Mouse (Mus musculus) midbrain, postnatal 0 days (tissue): Measurements from ENCODE around the gene Snupn. TPM values are rescaled to one million over a fixed set of nuclear protein-coding genes. Genes with fewer than 3 reads are reported as not detected.

Experiments
- ATAC-seq: fragments of 200-750 bp; cut with Nextera tagmentation; 2 replicates; pipeline ENCODE4 v1.8.0; 2017; ENCODE audit warnings: moderate number of reproducible peaks, mild to moderate bottlenecking, moderate TSS enrichment, moderate library complexity; ENCODE audit not compliant: low FRiP score
- DNase-seq: peaks from one replicate; pipeline ENCODE4 v3.0.0-alpha.2; 2015; ENCODE audit warnings: low spot score
- H3K27ac ChIP-seq: fragments of 300-500 bp; sonication (generic); 2 replicates; pipeline ENCODE4 v1.5.1; 2014; ENCODE audit warnings: low read depth, mild to moderate bottlenecking, low read length, mixed read lengths
- H3K27me3 ChIP-seq: fragments of 300-500 bp; sonication (generic); 2 replicates; pipeline ENCODE4 v1.6.1; 2014; ENCODE audit warnings: low read length, control low read depth, mixed read lengths; ENCODE audit not compliant: insufficient read depth
- H3K36me3 ChIP-seq: fragments of 300-500 bp; sonication (generic); 2 replicates; pipeline ENCODE4 v1.6.1; 2014; ENCODE audit warnings: low read length, control low read depth, mixed read lengths; ENCODE audit not compliant: insufficient read depth
- H3K4me1 ChIP-seq: fragments of 300-500 bp; sonication (generic); 2 replicates; pipeline ENCODE4 v1.6.1; 2014; ENCODE audit warnings: mild to moderate bottlenecking, control low read depth, antibody characterized with exemption, low read length, mixed read lengths; ENCODE audit not compliant: insufficient read depth
- H3K4me2 ChIP-seq: fragments of 300-500 bp; sonication (generic); 2 replicates; pipeline ENCODE4 v1.6.1; 2014; ENCODE audit warnings: low read depth, mild to moderate bottlenecking, low read length, mixed read lengths; ENCODE audit not compliant: poor library complexity, severe bottlenecking
- H3K4me3 ChIP-seq: fragments of 300-500 bp; sonication (generic); 2 replicates; pipeline ENCODE4 v1.5.1; 2014; ENCODE audit warnings: low read depth, mild to moderate bottlenecking, low read length, moderate library complexity
- H3K9ac ChIP-seq: fragments of 300-500 bp; sonication (generic); replicated peaks from 2 replicates; pipeline ENCODE4 v1.6.1; 2014; ENCODE audit warnings: mild to moderate bottlenecking, low read length, moderate library complexity, mixed read lengths; ENCODE audit not compliant: poor library complexity, severe bottlenecking
- H3K9me3 ChIP-seq: fragments of 300-500 bp; sonication (generic); 2 replicates; pipeline ENCODE4 v1.6.1; 2016; ENCODE audit warnings: low read length, control low read depth
- CTCF ChIP-seq: IDR thresholded peaks from 2 replicates; pipeline ENCODE4 v1.5.1; 2016; ENCODE audit warnings: antibody characterized with exemption, mild to moderate bottlenecking
- WGBS: fragments of 180-500 bp; shearing (Covaris S2); extraction: QIAGEN DNeasy Blood & Tissue Kit; methylation state at CpG from one replicate; pipeline ENCODE4 v1.1.7; 2014; 5-methylcytosine and 5-hydroxymethylcytosine counted together
- polyA plus RNA-seq: library from polyadenylated mRNA; unstranded; fragments of >200 nt; fragmentation: Nextera tagmentation; extraction: Ambion mirVana; gene quantifications from 2 replicates; pipeline ENCODE4 v1.2.1, GENCODE M21; 2015
- total RNA-seq: library from RNA; depleted of rRNA; stranded (reverse); fragments of >200 nt; gene quantifications from 2 replicates; pipeline ENCODE4 v1.2.3, GENCODE M21; 2014

Gene Snupn
- total and polyA plus RNA-seq, 2 experiments from 2014 or later = 12.7 to 20.5 TPM

- Histone ChIP-seq H3K27ac (no peak overlapping the region), H3K4me1 (no peaks in the 10 kb centered on the region), H3K36me3 (no peaks in the 10 kb centered on the region), H3K4me2 (no peak overlapping the region), H3K9ac (no peak overlapping the region), H3K4me3 (no peak overlapping the region), H3K27me3 (no peaks in the 10 kb centered on the region), H3K9me3 (no peaks in the 10 kb centered on the region)
- no peak for TF ChIP-seq CTCF
- DNase-seq (no peak), ATAC-seq (no peak)
- WGBS = 91% methylated on average over 9 of the region's 9 CpGs
These were observed 36.7 kb upstream of the Snupn start for GRCm38 (mm10) chr9:56913991-56914390.

GRCm38 (mm10) chr9:56915116-56915515, 35.6 kb upstream of the Snupn start:
- no peak for TF ChIP-seq CTCF
- Histone ChIP-seq H3K27ac (no peak overlapping the region), H3K9me3 (no peaks in the 10 kb centered on the region), H3K9ac (no peak overlapping the region), H3K4me1 (no peaks in the 10 kb centered on the region), H3K4me3 (no peak overlapping the region), H3K4me2 (no peak overlapping the region), H3K27me3 (no peaks in the 10 kb centered on the region), H3K36me3 (no peaks in the 10 kb centered on the region)
- ATAC-seq (no peak), DNase-seq (no peak)
- WGBS = 81% methylated on average over 1 of the region's 1 CpGs

- Histone ChIP-seq H3K9me3 (no peaks in the 10 kb centered on the region), H3K4me1 (no peaks in the 10 kb centered on the region), H3K27me3 (no peaks in the 10 kb centered on the region), H3K9ac (no peak overlapping the region), H3K4me2 (no peak overlapping the region), H3K36me3 (no peaks in the 10 kb centered on the region), H3K27ac (no peak overlapping the region), H3K4me3 (no peak overlapping the region)
- WGBS = 82% methylated on average over 5 of the region's 5 CpGs
- ATAC-seq (no peak), DNase-seq (no peak)
- TF ChIP-seq CTCF = no peak
These were observed 34.8 kb upstream of the Snupn start for GRCm38 (mm10) chr9:56915695-56916410.

GRCm38 (mm10) chr9:56917131-56917530, 33.5 kb upstream of the Snupn start:
- Histone ChIP-seq H3K4me1 (no peaks in the 10 kb centered on the region), H3K27me3 (no peaks in the 10 kb centered on the region), H3K27ac (no peak overlapping the region), H3K4me2 (no peak overlapping the region), H3K4me3 (no peak overlapping the region), H3K36me3 (no peaks in the 10 kb centered on the region), H3K9ac (no peak overlapping the region), H3K9me3 (no peaks in the 10 kb centered on the region)
- WGBS = 69% methylated on average over 2 of the region's 2 CpGs
- ATAC-seq = no peak
- TF ChIP-seq CTCF = no peak
- no peak for DNase-seq

GRCm38 (mm10) chr9:56918466-56918865, 32.2 kb upstream of the Snupn start:
- no peak overlapping the region for H3K9ac ChIP-seq
- H3K9me3 ChIP-seq = no peaks in the 10 kb centered on the region
- H3K4me1 ChIP-seq = no peaks in the 10 kb centered on the region; the same call in 1 of the 2 replicates
- DNase-seq (no peak), ATAC-seq (no peak)
- no peak overlapping the region for H3K4me2 ChIP-seq
- H3K36me3 ChIP-seq = no peaks in the 10 kb centered on the region
- TF ChIP-seq CTCF = no peak
- 95% methylated on average over 13 of the region's 13 CpGs for whole genome bisulfite sequencing
- H3K27ac ChIP-seq = no peak overlapping the region
- no peaks in the 10 kb centered on the region for H3K27me3 ChIP-seq
- no peak overlapping the region for H3K4me3 ChIP-seq

- ATAC-seq = no peak
- Histone ChIP-seq H3K4me1 (no peaks in the 10 kb centered on the region; the same call in 1 of the 2 replicates), H3K27me3 (0 out of 2 replicates have a peak, but pooled peaks cover 11% of the 10 kb centered on the region), H3K9me3 (no peaks in the 10 kb centered on the region), H3K4me3 (no peak overlapping the region), H3K27ac (no peak overlapping the region), H3K4me2 (no peak overlapping the region), H3K9ac (no peak overlapping the region), H3K36me3 (no peaks in the 10 kb centered on the region)
- 91% methylated on average over 4 of the region's 4 CpGs for WGBS
- DNase-seq = no peak
- no peak for TF ChIP-seq CTCF
These were observed 27.9 kb upstream of the Snupn start for GRCm38 (mm10) chr9:56922746-56923145.
